Mouse (Mus musculus) adipocyte (in vitro differentiated cells): ENCODE results near the gene Krt10.

ENCODE experiments used
- DNase-seq: peaks from one replicate; pipeline ENCODE4 v3.0.0-alpha.2; 2016; ENCODE audit warnings: low spot score

Krt10 gene

DNA sequence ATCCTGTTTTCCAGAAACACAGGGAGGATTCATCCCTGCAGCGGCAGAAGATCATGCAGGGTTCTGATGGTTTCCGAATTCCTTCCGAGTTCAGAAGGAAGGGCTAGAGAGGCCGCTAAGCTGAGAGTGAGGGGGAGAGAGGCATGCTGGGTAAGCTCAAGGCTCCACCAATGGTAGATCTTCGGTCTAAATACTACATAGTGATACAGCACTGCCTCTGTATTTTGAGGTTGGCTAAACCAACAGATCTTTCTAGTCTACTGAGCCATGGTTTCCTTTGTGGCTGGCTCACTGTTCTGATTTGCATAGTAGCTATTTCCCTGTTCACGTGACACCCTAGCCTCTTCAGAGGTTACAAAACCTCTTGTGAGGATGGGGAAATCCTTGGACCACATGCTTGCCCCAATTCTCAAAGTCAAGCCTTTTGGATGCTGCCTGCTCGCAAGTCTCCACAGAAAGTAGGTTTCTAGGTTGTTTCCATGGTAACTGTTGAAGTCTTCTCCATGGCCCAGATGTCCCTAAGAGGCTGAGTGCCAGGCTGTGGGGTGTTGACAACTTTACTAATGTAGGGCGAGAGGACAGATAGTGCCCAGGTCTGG lies 19.2 kb downstream of the Krt10 start:
- no peak for DNase-seq

DNA sequence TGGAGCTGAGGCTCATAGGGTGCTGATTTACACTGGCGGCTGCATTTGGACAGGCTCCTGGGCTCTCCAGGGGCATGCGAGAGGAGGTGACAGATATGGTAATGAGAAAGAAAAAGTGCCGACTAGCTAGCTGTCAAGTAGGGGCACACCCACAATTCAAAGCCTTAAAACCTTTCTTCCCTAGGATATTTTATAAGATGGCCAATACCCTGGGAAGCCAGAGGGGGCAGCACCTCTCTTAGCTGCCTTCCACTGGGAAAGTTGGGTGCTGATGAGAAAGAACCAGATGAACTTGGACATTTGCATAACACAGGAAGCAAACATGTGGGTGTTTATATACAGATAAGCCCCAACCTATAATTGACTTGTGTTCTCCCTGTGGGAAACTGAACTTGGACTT lies 19.9 kb downstream of the Krt10 start:
- peak; percentile 15 for DNase-seq

DNA sequence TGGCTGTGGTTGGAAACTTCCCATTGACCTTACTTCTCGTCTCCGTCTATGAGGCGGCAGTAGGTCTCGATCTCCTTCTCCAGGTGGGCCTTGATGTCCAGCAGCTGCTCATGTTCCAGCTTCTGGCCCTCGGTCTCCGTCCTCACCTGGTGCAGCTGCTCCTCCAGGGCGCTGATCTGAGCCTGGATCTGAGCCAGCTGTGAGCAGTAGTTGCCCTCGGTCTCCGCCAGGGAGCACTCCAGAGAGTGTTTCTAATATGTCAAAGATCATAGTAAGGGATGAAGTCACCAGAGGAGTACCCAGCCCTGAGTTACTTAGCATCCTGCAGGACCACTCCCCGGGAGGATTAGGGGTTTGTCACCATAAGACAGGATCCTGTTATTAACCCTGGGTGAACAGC lies 22.4 kb downstream of the Krt10 start:
- DNase-seq = peak; percentile 16

DNA sequence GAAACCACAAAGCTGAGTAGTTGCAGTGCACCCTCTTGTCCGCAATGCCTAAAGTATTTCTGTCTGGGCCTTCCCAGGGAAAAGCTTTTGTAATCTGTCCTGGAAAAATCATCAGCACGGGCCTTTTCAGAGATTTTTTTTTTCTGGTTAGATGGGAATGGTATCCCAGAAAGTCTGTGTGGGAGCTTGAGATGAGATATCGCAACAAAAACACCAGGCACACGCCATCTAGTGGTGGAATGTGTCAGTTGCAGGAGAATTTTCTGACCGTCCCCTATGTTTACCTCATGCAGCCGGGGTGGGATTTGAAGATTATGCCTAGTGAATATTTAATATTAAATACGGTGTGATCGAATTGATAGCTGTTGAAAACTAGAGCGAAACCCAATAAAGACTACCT lies 24.8 kb downstream of the Krt10 start:
- DNase-seq = peak; percentile 40

DNA sequence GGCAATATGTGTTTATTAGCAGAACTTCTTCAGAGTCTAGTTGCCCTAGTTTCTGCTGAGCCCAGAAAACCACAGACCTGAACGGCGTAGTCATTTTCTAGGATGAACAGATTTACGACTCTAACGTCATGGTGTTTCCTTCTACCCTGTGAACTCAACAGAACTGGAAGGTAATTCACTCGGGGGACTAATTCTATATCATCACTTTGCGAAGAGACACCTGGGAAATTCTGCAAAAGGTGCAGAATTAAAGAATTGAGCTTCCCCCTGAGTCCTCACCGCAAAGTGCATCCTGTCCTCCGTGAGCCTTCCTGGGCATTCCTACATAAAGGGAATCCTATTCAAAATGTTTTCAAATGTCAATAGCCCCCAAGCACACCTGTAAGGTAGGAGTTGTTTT lies 27.7 kb downstream of the Krt10 start:
- no peak for DNase-seq

DNA sequence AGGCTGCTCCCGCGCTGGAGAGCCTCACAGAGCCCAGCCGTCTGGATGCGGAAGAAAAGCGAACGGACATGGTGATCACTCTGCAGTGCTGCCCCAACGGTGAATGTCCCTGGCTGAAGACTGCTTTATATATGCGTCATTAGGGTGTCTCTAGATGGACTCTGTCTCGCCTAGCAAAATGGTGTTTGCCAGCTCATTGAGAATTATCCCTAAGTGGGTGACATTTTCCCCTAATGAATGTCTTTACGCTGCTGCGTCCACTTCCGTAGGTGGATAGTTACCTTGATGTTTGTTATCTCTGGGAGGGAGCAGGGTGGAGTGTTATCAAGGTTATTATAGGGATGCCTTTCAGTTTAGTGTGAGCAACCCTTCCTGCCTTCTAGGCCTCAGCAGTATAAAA lies 38.2 kb downstream of the Krt10 start, which contains the start of gene Krt27:
Gene Krt27, minus strand, starts transcription at position 101 of the 400 bp plus-strand sequence.
- DNase-seq = no peak

DNA sequence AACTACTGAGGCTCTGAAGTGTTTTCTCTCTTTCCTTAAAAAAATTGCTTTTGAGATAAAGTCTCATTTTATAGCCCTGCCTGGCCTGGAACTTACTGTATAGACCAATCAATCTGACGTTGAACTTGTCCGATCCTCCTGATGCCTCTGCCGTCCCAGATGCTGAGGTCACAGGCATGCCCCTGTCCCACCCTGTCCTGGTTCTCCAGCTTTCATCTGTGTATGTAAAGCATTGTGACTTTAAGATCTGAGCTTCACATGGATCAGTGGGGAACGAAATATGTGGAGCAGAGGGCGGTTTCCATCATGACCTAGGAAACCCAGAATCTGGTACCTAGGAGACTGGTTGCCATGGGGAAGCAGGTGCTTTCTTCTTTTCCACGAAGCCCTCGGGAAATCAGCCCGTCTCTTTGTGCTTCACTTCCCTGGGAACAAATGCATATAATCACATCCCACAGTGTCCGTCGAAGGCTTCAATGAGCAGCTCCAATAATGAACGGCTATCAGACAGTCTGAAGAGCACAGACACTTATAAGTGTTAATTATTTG lies 49.8 kb downstream of the Krt10 start:
- DNase-seq = no peak

DNA sequence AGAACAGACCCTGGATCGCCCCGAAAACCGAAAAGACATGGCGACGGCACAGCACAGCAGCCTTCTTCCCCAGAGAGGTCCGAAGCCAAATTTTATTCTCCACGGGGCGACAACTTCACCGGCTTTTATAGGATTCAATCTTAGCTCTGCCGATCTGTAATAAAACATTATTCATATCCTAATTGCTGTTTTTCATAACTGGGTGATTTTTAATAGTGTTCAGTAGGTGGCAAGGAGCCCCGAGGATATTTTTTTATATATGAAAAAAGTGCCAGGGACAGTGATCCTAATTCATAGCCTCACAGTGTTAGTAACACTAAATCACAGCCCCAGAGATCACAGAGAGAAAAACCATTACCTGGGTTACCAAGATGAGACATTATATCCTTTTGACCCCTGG lies 51.3 kb downstream of the Krt10 start, which contains the start of gene Krt26:
Gene Krt26, minus strand, starts transcription at position 101 of the 400 bp plus-strand sequence.
- DNase-seq = no peak
